Mouse (Mus musculus) layer of hippocampus, postnatal 25 days (tissue): ENCODE measurements around the gene Zfp82. TPM values are rescaled to one million over a fixed set of nuclear protein-coding genes. Genes with fewer than 3 reads are reported as not detected.

Source experiments
- microRNA-seq, 2 experiments: library from miRNA; unstranded; fragments of <30 nt; microRNA quantifications; one replicate each; pipeline ENCODE4 v1.2.0; 2021
- total RNA-seq, 2 experiments: library from RNA; stranded (reverse); gene quantifications; 2 replicates each; pipeline ENCODE4 v1.2.3; 2021

Zfp82 gene
- total RNA-seq, 2 experiments from 2014 or later = 1.9 to 5.0 TPM

Small RNA genes within 50 kb of the gene (microRNA-seq; reads per million reads assigned to microRNA genes)
- gene Gm23368 = 0 reads per million in 2 experiments

Other genes with a start within 250 kb of the Zfp82 start
- gene Zfp940, start 219.2 kb downstream of the Zfp82 start, total RNA-seq = 10 to 100 TPM; 14.3 to 17.0 TPM
- gene Zfp420, start 212.9 kb downstream of the Zfp82 start, total RNA-seq = 10 to 100 TPM; 14.0 to 14.2 TPM
- 10 to 100 TPM; 19.5 to 20.1 TPM for gene Zfp27, start 166.3 kb downstream of the Zfp82 start, total RNA-seq
- 1 to 10 TPM; 8.4 to 8.7 TPM for gene Zfp383, start 164.7 kb downstream of the Zfp82 start, total RNA-seq
- 10 to 100 TPM; 15.1 to 16.7 TPM for gene Zfp74, start 118.8 kb downstream of the Zfp82 start, total RNA-seq
- gene Zfp568, start 88.9 kb downstream of the Zfp82 start, total RNA-seq = 1 to 10 TPM; 2.5 to 3.5 TPM
- 10 to 100 TPM in 1 of 2 experiments, 1 to 10 TPM in 1; 9.2 to 10.3 TPM for gene Zfp14, start 21.5 kb downstream of the Zfp82 start, total RNA-seq
- gene Gm26920, start 17.5 kb upstream of the Zfp82 start, total RNA-seq = 1 to 10 TPM in 1 of 2 experiments, not detected in 1; 2.0 TPM
- 1 to 10 TPM; 5.3 to 7.1 TPM for gene Zfp566, start 17.6 kb upstream of the Zfp82 start, total RNA-seq
- 10 to 100 TPM; 64.8 to 89.9 TPM for gene Zfp260, start 21.9 kb upstream of the Zfp82 start, total RNA-seq
- gene Zfp382, start 49.0 kb upstream of the Zfp82 start, total RNA-seq = 10 to 100 TPM; 30.4 to 31.5 TPM
- gene Zfp146, start 96.8 kb upstream of the Zfp82 start, total RNA-seq = 10 to 100 TPM; 49.2 to 50.2 TPM
- 1 to 10 TPM; 2.8 to 5.0 TPM for gene Cox7a1, start 111.2 kb upstream of the Zfp82 start, total RNA-seq
- gene Capns1, start 125.9 kb upstream of the Zfp82 start, total RNA-seq = 100 to 1,000 TPM; 206 to 218 TPM
- 10 to 100 TPM; 60.0 to 64.5 TPM for gene Polr2i, start 159.0 kb upstream of the Zfp82 start, total RNA-seq
- gene Tbcb, start 159.4 kb upstream of the Zfp82 start, total RNA-seq = 100 to 1,000 TPM; 115 to 136 TPM
- not detected for gene Ovol3, start 162.8 kb upstream of the Zfp82 start, total RNA-seq
- gene Thap8, start 207.2 kb upstream of the Zfp82 start, total RNA-seq = under 1 TPM; 0.22 to 0.73 TPM
- 1 to 10 TPM; 1.4 to 1.7 TPM for gene Wdr62, start 207.5 kb upstream of the Zfp82 start, total RNA-seq
- 100 to 1,000 TPM; 437 to 515 TPM for gene Clip3, start 218.8 kb upstream of the Zfp82 start, total RNA-seq
- gene Alkbh6, start 235.8 kb upstream of the Zfp82 start, total RNA-seq = 10 to 100 TPM; 47.1 to 55.1 TPM
- 10 to 100 TPM in 1 of 2 experiments, 1 to 10 TPM in 1; 6.4 to 13.1 TPM for gene Syne4, start 241.9 kb upstream of the Zfp82 start, total RNA-seq
- gene E130208F15Rik, start 248.8 kb upstream of the Zfp82 start, total RNA-seq = under 1 TPM; 0.15 to 0.75 TPM